Mouse (Mus musculus): Measurements from ENCODE around the gene Cltb. TPM values are rescaled to one million over a fixed set of nuclear protein-coding genes. Genes with fewer than 3 reads are reported as not detected.

Gene Cltb
- total and polyA plus RNA-seq, 3 experiments: 9.2 to 19.5 (median 17.9) TPM

DNA sequence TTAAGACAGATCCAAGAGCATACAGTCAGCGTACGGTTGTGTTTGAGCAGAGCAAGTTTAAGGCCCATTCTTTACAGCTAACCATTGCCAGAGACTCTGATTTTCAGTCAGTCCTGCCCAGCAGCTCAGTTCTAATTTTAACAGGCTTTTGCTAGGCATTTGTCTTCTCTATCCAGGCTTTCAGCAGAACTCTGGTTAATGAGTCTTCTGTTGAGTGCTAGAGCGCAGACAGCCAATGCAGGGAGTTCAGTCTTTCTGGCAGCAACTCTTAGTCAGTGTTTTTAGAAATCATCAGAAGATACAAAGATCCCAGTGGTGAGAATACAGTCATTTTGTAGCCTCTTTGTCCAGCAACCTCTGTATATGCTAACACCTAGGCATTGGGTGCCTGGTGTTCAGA is 39.3 kb upstream of the Cltb start:
- H3K4me2 ChIP-seq (ENCODE audit: insufficient read depth, low read depth, poor library complexity, severe bottlenecking): no peak overlapping the region
- dilution Hi-C loops (cut with MboI; ENCODE audit: extremely low pct_ligation_motif_present, extremely low pct_unique_long_range_greater_than_20kb, low sequenced_read_pairs) (no loop called here), in situ Hi-C loops (cut with MboI; ENCODE audit: low pct_ligation_motif_present, low pct_unique_long_range_greater_than_20kb, low sequenced_read_pairs) (no loop called here)
- H3K36me3 ChIP-seq (replicated peaks in 1 of 2; ENCODE audit: control insufficient read depth in 1 of 2, insufficient read depth in 1 of 2, low read length in 1 of 2): peaks cover 83 to 98% of the 10 kb centered on the region in 2 experiments
- no peaks in the 10 kb centered on the region for H3K27me3 ChIP-seq (replicated peaks)
- no peak overlapping the region for H3K9ac ChIP-seq (ENCODE audit: insufficient read depth, low read depth)
- H3K27ac ChIP-seq (ENCODE audit: insufficient read depth, low read depth): no peak overlapping the region
- no peak overlapping the region for H3K4me3 ChIP-seq (replicated peaks in 1 of 3; ENCODE audit: low read depth in 2 of 3, low read length in 2 of 3, poor library complexity in 1 of 3)
- H3K9me3 ChIP-seq (replicated peaks; ENCODE audit: low read length): no peaks in the 10 kb centered on the region
- no peak for TF ChIP-seq MAZ (IDR thresholded peaks at IDR 0.05; ENCODE audit: low read depth, low read length)
- no peak for TF ChIP-seq POLR2A (IDR thresholded peaks at IDR 0.05; ENCODE audit: low read depth, low read length)
- TF ChIP-seq MAFK (IDR thresholded peaks at IDR 0.05; ENCODE audit: insufficient replicate concordance, low read length): no peak
- no peak for TF ChIP-seq JUND (conservative IDR thresholded peaks at IDR 0.05; ENCODE audit: low read depth, low read length)
- TF ChIP-seq CHD2 (IDR thresholded peaks at IDR 0.05; ENCODE audit: low read length): no peak
- TF ChIP-seq ETS1 (conservative IDR thresholded peaks at IDR 0.05; ENCODE audit: low read depth, low read length): no peak
- no peak for TF ChIP-seq SMC3 (IDR thresholded peaks at IDR 0.05; ENCODE audit: low read depth, low read length)
- no peak for TF ChIP-seq CHD1 (IDR thresholded peaks at IDR 0.05; ENCODE audit: low read depth, low read length)
- TF ChIP-seq JUN (IDR thresholded peaks at IDR 0.05; ENCODE audit: insufficient read depth, low read depth, low read length): no peak
- TF ChIP-seq EP300 (IDR thresholded peaks at IDR 0.05; ENCODE audit: low read length): no peak
- TF ChIP-seq GABPA (IDR thresholded peaks at IDR 0.05; ENCODE audit: insufficient replicate concordance, low read depth, low read length): no peak
- no peak for TF ChIP-seq NRF1 (IDR thresholded peaks at IDR 0.05; ENCODE audit: low read depth, low read length)
- no peak for TF ChIP-seq MAX (IDR thresholded peaks at IDR 0.05; ENCODE audit: low read length)
- TF ChIP-seq ZKSCAN1 (IDR thresholded peaks at IDR 0.05; ENCODE audit: borderline replicate concordance, low read depth, low read length): no peak
- no peak for TF ChIP-seq ELF1 (IDR thresholded peaks at IDR 0.05; ENCODE audit: low read depth, low read length)
- no peak for DNase-seq (ENCODE audit: extremely low read depth)
- H3K4me1 ChIP-seq (ENCODE audit: control insufficient read depth in 1 of 2, insufficient read depth in 2 of 2): no peaks in the 10 kb centered on the region
- H3K79me2 ChIP-seq (replicated peaks; ENCODE audit: control insufficient read depth, extremely low read depth, insufficient read depth, poor library complexity, severe bottlenecking): no peaks in the 10 kb centered on the region; the same call in 1 of the 2 replicates

GRCm38 (mm10) chr13:54635011-54635410 is 23.9 kb upstream of the Cltb start:
- peaks cover 30 to 73% of the 10 kb centered on the region in 2 experiments for H3K36me3 ChIP-seq (replicated peaks in 1 of 2; ENCODE audit: control insufficient read depth in 1 of 2, insufficient read depth in 1 of 2, low read length in 1 of 2)
- no peaks in the 10 kb centered on the region for H3K27me3 ChIP-seq (replicated peaks)
- no peaks in the 10 kb centered on the region for H3K9me3 ChIP-seq (replicated peaks; ENCODE audit: low read length)
- H3K4me1 ChIP-seq (ENCODE audit: control insufficient read depth in 1 of 2, insufficient read depth in 2 of 2): peaks cover 0 to 2% of the 10 kb centered on the region in 2 experiments; a peak in 1 of 4 replicates
- no peak overlapping the region for H3K4me3 ChIP-seq (replicated peaks in 1 of 3; ENCODE audit: low read depth in 2 of 3, low read length in 2 of 3, poor library complexity in 1 of 3)
- peaks cover 56% of the 10 kb centered on the region for H3K79me2 ChIP-seq (replicated peaks; ENCODE audit: control insufficient read depth, extremely low read depth, insufficient read depth, poor library complexity, severe bottlenecking)
- dilution Hi-C loops (cut with MboI; ENCODE audit: extremely low pct_ligation_motif_present, extremely low pct_unique_long_range_greater_than_20kb, low sequenced_read_pairs): no loop called here
- DNase-seq (ENCODE audit: extremely low read depth): no peak
- H3K4me2 ChIP-seq (ENCODE audit: insufficient read depth, low read depth, poor library complexity, severe bottlenecking): no peak overlapping the region
- in situ Hi-C loops (cut with MboI; ENCODE audit: low pct_ligation_motif_present, low pct_unique_long_range_greater_than_20kb, low sequenced_read_pairs): no loop called here
- no peak overlapping the region for H3K27ac ChIP-seq (ENCODE audit: insufficient read depth, low read depth)
- TF ChIP-seq ELF1 (IDR thresholded peaks at IDR 0.05; ENCODE audit: low read depth, low read length): no peak
- no peak for TF ChIP-seq CTCF (conservative IDR thresholded peaks at IDR 0.05 in 1 of 2, IDR thresholded peaks at IDR 0.05 in 1 of 2; ENCODE audit: low read depth in 2 of 2, low read length in 2 of 2)
- no peak for TF ChIP-seq CHD1 (IDR thresholded peaks at IDR 0.05; ENCODE audit: low read depth, low read length)
- TF ChIP-seq GABPA (IDR thresholded peaks at IDR 0.05; ENCODE audit: insufficient replicate concordance, low read depth, low read length): no peak
- no peak for TF ChIP-seq EP300 (IDR thresholded peaks at IDR 0.05; ENCODE audit: low read length)
- TF ChIP-seq CHD2 (IDR thresholded peaks at IDR 0.05; ENCODE audit: low read length): no peak
- TF ChIP-seq TBP (conservative IDR thresholded peaks at IDR 0.05; ENCODE audit: low read depth, low read length): no peak
- TF ChIP-seq ZC3H11A (IDR thresholded peaks at IDR 0.05; ENCODE audit: low read depth, low read length): no peak
- no peak for TF ChIP-seq RCOR1 (conservative IDR thresholded peaks at IDR 0.05; ENCODE audit: low read depth, low read length)
- no peak for TF ChIP-seq E2F4 (IDR thresholded peaks at IDR 0.05; ENCODE audit: insufficient replicate concordance, low read depth, low read length)
- no peak for TF ChIP-seq ZKSCAN1 (IDR thresholded peaks at IDR 0.05; ENCODE audit: borderline replicate concordance, low read depth, low read length)
- TF ChIP-seq MAFK (IDR thresholded peaks at IDR 0.05; ENCODE audit: insufficient replicate concordance, low read length): no peak
- TF ChIP-seq ETS1 (conservative IDR thresholded peaks at IDR 0.05; ENCODE audit: low read depth, low read length): no peak
- no peak for TF ChIP-seq ZNF384 (IDR thresholded peaks at IDR 0.05; ENCODE audit: low read depth, low read length)
- no peak for TF ChIP-seq MEF2A (IDR thresholded peaks at IDR 0.05; ENCODE audit: borderline replicate concordance, low read depth, low read length)
- no peak for TF ChIP-seq SIN3A (IDR thresholded peaks at IDR 0.05; ENCODE audit: low read length)
- no peak for TF ChIP-seq ZMIZ1 (IDR thresholded peaks at IDR 0.05; ENCODE audit: low read depth, low read length)
- no peak for TF ChIP-seq MXI1 (IDR thresholded peaks at IDR 0.05; ENCODE audit: low read depth, low read length)
- H3K9ac ChIP-seq (ENCODE audit: insufficient read depth, low read depth): no peak overlapping the region

Data from CH12.LX (cell line).